Mouse (Mus musculus): ENCODE data around the gene Cfl2.

- TF ChIP-seq CTCF (conservative IDR thresholded peaks at IDR 0.05; ENCODE audit: insufficient read depth, insufficient read length, low read depth, low read length) (no peak), POLR2A (IDR thresholded peaks at IDR 0.05; ENCODE audit: low read depth, low read length) (no peak)
Measured at GRCm38 (mm10) chr12:54877875-54878274, 15.2 kb upstream of the Cfl2 start.

All from kidney, adult 2 months (tissue).